Comparison of ENCODE assay signal across 14 mouse cellular contexts in genomic region chr11:84967113-84967512, GRCm38 (mm10). TPM values are rescaled to one million over a fixed set of nuclear protein-coding genes. Genes with fewer than 3 reads are reported as not detected.
A peak's percentile ranks its signal among the peaks of the same experiment; 100 is the strongest.
DNase-seq lines count a peak whose midpoint lies in the region; ATAC-seq and TF ChIP-seq lines count a peak whose summit lies in the region.
"Had no signal": no experiment of that assay in that cellular context is flagged by ENCODE, and none has a peak within 500 bp of the region (broad histone marks: within the 10 kb centered on the region; RNA-seq: fewer than 3 reads in every experiment).

No protein-coding gene starts in this region.

- ATAC-seq in kidney, embryonic 15.5 days (replicated peaks; ENCODE audit: low FRiP score), result no peak; the same call in 1 of the 2 replicates
- ATAC-seq in hindbrain, postnatal 0 days, result peak; percentile 75
- ATAC-seq in neural tube, embryonic 12.5 days (ENCODE audit: low FRiP score, low read depth), result peak; percentile 68

- no peak overlapping the region for H3K4me3 ChIP-seq in kidney, embryonic 15.5 days (replicated peaks)
- H3K4me3 ChIP-seq in hindbrain, postnatal 0 days (ENCODE audit: low read length), result no peak overlapping the region
- H3K4me3 ChIP-seq in neural tube, embryonic 12.5 days, result no peak overlapping the region
- H3K4me3 ChIP-seq: heart, embryonic 13.5 days had no signal

- H3K27me3 ChIP-seq in kidney, embryonic 15.5 days, result no peaks in the 10 kb centered on the region
- H3K27me3 ChIP-seq in hindbrain, postnatal 0 days (ENCODE audit: insufficient read depth, low read length), result no peaks in the 10 kb centered on the region
- H3K27me3 ChIP-seq in neural tube, embryonic 12.5 days (replicated peaks), result no peaks in the 10 kb centered on the region
- H3K27me3 ChIP-seq: heart, embryonic 13.5 days had no signal

- H3K4me2 ChIP-seq in kidney, embryonic 15.5 days, result no peak overlapping the region
- no peak overlapping the region for H3K4me2 ChIP-seq in hindbrain, postnatal 0 days (ENCODE audit: low read depth, low read length)
- peak overlapping the region; percentile 20; the same call in 1 of the 2 replicates for H3K4me2 ChIP-seq in neural tube, embryonic 12.5 days (replicated peaks)
- H3K4me2 ChIP-seq: heart, embryonic 13.5 days had no signal

- H3K4me1 ChIP-seq in kidney, embryonic 15.5 days, result peaks cover 9% of the 10 kb centered on the region; the same call in 1 of the 2 replicates
- H3K4me1 ChIP-seq in hindbrain, postnatal 0 days (ENCODE audit: insufficient read depth, low read length), result peaks cover 10% of the 10 kb centered on the region; the same call in 1 of the 2 replicates
- peaks cover 13% of the 10 kb centered on the region for H3K4me1 ChIP-seq in neural tube, embryonic 12.5 days

- DNase-seq in kidney, postnatal 25 days, result no peak
- DNase-seq in embryo, embryonic 11 days, result peak; percentile 58
- DNase-seq in hindbrain, postnatal 0 days (ENCODE audit: low spot score), result peak; percentile 33
- no peak for DNase-seq in adipocyte (ENCODE audit: low spot score)
- DNase-seq in adrenal gland, adult 8-10 months, result no peak
- DNase-seq in left cerebral cortex, adult 9 months (ENCODE audit: low spot score in 2 of 2), result no peak
- DNase-seq: kidney, postnatal 4 days; right cerebral cortex, postnatal 4 days; thymus, postnatal 14 days had no signal

- H3K27ac ChIP-seq in kidney, embryonic 15.5 days, result peak overlapping the region; percentile 62; the same call in 1 of the 2 replicates
- H3K27ac ChIP-seq in hindbrain, postnatal 0 days, result no peak overlapping the region
- no peak overlapping the region for H3K27ac ChIP-seq in neural tube, embryonic 12.5 days
- H3K27ac ChIP-seq: heart, embryonic 13.5 days had no signal

- no peaks in the 10 kb centered on the region for H3K9me3 ChIP-seq in kidney, embryonic 15.5 days (replicated peaks)
- H3K9me3 ChIP-seq in hindbrain, postnatal 0 days (ENCODE audit: low read length), result no peaks in the 10 kb centered on the region
- H3K9me3 ChIP-seq in neural tube, embryonic 12.5 days, result no peaks in the 10 kb centered on the region
- H3K9me3 ChIP-seq: heart, embryonic 13.5 days had no signal

- no peaks in the 10 kb centered on the region for H3K36me3 ChIP-seq in kidney, embryonic 15.5 days
- no peaks in the 10 kb centered on the region for H3K36me3 ChIP-seq in hindbrain, postnatal 0 days (ENCODE audit: insufficient read depth, low read length)
- H3K36me3 ChIP-seq in neural tube, embryonic 12.5 days, result no peaks in the 10 kb centered on the region
- H3K36me3 ChIP-seq: heart, embryonic 13.5 days had no signal

- 34% methylated on average over 5 of the region's 5 CpGs for WGBS in kidney, embryonic 15.5 days
- 13% methylated on average over 5 of the region's 5 CpGs for WGBS in hindbrain, postnatal 0 days
- WGBS in neural tube, embryonic 12.5 days, result 15% methylated on average over 5 of the region's 5 CpGs

- H3K9ac ChIP-seq in kidney, embryonic 15.5 days, result no peak overlapping the region
- no peak overlapping the region for H3K9ac ChIP-seq in hindbrain, postnatal 0 days (replicated peaks; ENCODE audit: low read length)
- no peak overlapping the region for H3K9ac ChIP-seq in neural tube, embryonic 12.5 days
- H3K9ac ChIP-seq: heart, embryonic 13.5 days had no signal

- TF ChIP-seq CTCF in hindbrain, postnatal 0 days (IDR thresholded peaks at IDR 0.05; ENCODE audit: low read depth), result no peak

RNA-seq across cellular contexts. Expression of gene Car4, which starts 9.5 kb away (rescaled TPM):
- polyA plus RNA-seq in kidney, embryonic 15.5 days (2015; fragmentation: Nextera tagmentation; extraction: Ambion mirVana), result 66.2 and 71.2 TPM in 2 replicates
- 0.93 and 2.0 TPM in 2 replicates for total RNA-seq in hindbrain, postnatal 0 days (2014; rRNA removed)
- 12.3 and 15.0 TPM in 2 replicates for polyA plus RNA-seq in hindbrain, postnatal 0 days (2015; fragmentation: Nextera tagmentation; extraction: Ambion mirVana)
- 4.8 and 5.7 TPM in 2 replicates for polyA plus RNA-seq in neural tube, embryonic 12.5 days (2016; fragmentation: Nextera tagmentation; extraction: Ambion mirVana)
- 1 to 10 TPM; 1.5 to 3.5 (median 2.3) TPM for total RNA-seq in adrenal gland, adult 8-10 months (2022)
- total RNA-seq: common myeloid progenitor, adult 5-6 weeks; liver, adult 2 months had no signal

RNA-seq across cellular contexts. Expression of gene Znhit3, which starts 50.9 kb away (rescaled TPM):
- 60.0 and 65.0 TPM in 2 replicates for polyA plus RNA-seq in kidney, embryonic 15.5 days (2015; fragmentation: Nextera tagmentation; extraction: Ambion mirVana)
- 36.7 and 44.4 TPM in 2 replicates for total RNA-seq in hindbrain, postnatal 0 days (2014; rRNA removed)
- polyA plus RNA-seq in hindbrain, postnatal 0 days (2015; fragmentation: Nextera tagmentation; extraction: Ambion mirVana), result 85.9 and 89.3 TPM in 2 replicates
- polyA plus RNA-seq in neural tube, embryonic 12.5 days (2016; fragmentation: Nextera tagmentation; extraction: Ambion mirVana), result 61.4 and 63.5 TPM in 2 replicates
- total RNA-seq in adrenal gland, adult 8-10 months (2022), result 10 to 100 TPM in 3 of 4 experiments, 1 to 10 TPM in 1; 9.0 to 17.7 (median 15.3) TPM

Comparison
In these comparisons a context has a peak if more than half of its experiments do, and no peak if none do; other contexts are left out.
1. DNase-seq: peak in embryo, embryonic 11 days (single experiment) and hindbrain, postnatal 0 days (single experiment); none in kidney, postnatal 25 days (0 of 2), adipocyte (single experiment), adrenal gland, adult 8-10 months (single experiment) and left cerebral cortex, adult 9 months (0 of 2).